ENCODE assay signal across 44 mouse cellular contexts in the genomic region with DNA sequence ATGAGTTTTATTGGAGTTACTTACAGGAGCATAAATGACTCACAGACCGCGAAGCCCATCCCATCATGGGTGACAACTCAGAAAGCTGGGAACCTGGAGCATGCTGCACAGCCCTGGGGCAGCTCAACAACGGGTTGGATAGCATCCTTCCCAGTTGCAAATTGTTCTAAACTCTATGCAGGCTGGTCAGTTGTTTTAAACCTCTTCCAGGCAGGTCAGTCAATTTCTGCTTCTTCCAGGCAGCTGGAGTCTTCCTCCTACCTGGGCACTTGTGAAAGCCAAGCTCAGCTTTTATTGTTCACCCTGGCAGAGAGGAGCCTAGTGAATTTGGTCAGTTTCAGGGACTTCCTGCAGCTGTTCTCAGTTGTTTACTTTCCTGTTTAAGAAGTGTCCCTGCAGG. TPM values are rescaled to one million over a fixed set of nuclear protein-coding genes. Genes with fewer than 3 reads are reported as not detected.
"Had no signal": no experiment of that assay in that cellular context is flagged by ENCODE, and none has a peak within 500 bp of the region (broad histone marks: within the 10 kb centered on the region; RNA-seq: fewer than 3 reads in every experiment).

No protein-coding gene starts in this region.

- H3K9ac ChIP-seq: limb, embryonic 12.5 days; limb, embryonic 13.5 days; limb, embryonic 15.5 days; liver, embryonic 12.5 days; liver, embryonic 13.5 days; liver, embryonic 14.5 days; liver, embryonic 15.5 days; liver, postnatal 0 days; lung, embryonic 14.5 days; lung, embryonic 15.5 days; midbrain, embryonic 12.5 days; midbrain, embryonic 13.5 days; midbrain, embryonic 15.5 days had no signal

- H3K27ac ChIP-seq: left cerebral cortex, adult 2 months; limb, embryonic 10.5 days; limb, embryonic 12.5 days; limb, embryonic 13.5 days; limb, embryonic 15.5 days; liver, embryonic 12.5 days; liver, embryonic 13.5 days; liver, embryonic 14.5 days; liver, embryonic 15.5 days; lung, embryonic 15.5 days; macrophage; midbrain, embryonic 10.5 days; midbrain, embryonic 12.5 days; midbrain, embryonic 13.5 days; midbrain, embryonic 15.5 days had no signal

- H3K27me3 ChIP-seq: limb, embryonic 12.5 days; limb, embryonic 13.5 days; liver, embryonic 12.5 days; liver, embryonic 13.5 days; liver, embryonic 15.5 days; lung, embryonic 15.5 days; megakaryocyte, embryonic 14.5 days; midbrain, embryonic 12.5 days; midbrain, embryonic 13.5 days; midbrain, embryonic 15.5 days had no signal

- H3K4me3 ChIP-seq: left cerebral cortex, adult 2 months; limb, embryonic 10.5 days; limb, embryonic 12.5 days; limb, embryonic 13.5 days; limb, embryonic 15.5 days; liver, embryonic 12.5 days; liver, embryonic 13.5 days; liver, embryonic 15.5 days; lung, embryonic 15.5 days; megakaryocyte, embryonic 14.5 days; midbrain, embryonic 10.5 days; midbrain, embryonic 12.5 days; midbrain, embryonic 13.5 days; midbrain, embryonic 15.5 days; myocyte had no signal

- H3K4me2 ChIP-seq: limb, embryonic 12.5 days; limb, embryonic 13.5 days; limb, embryonic 15.5 days; liver, embryonic 11.5 days; liver, embryonic 12.5 days; liver, embryonic 13.5 days; liver, embryonic 15.5 days; lung, embryonic 14.5 days; lung, embryonic 15.5 days; midbrain, embryonic 12.5 days; midbrain, embryonic 13.5 days; midbrain, embryonic 15.5 days had no signal

- H3K36me3 ChIP-seq: limb, embryonic 10.5 days; limb, embryonic 12.5 days; limb, embryonic 13.5 days; limb, embryonic 15.5 days; liver, embryonic 12.5 days; liver, embryonic 13.5 days; liver, embryonic 15.5 days; lung, embryonic 15.5 days; midbrain, embryonic 10.5 days; midbrain, embryonic 12.5 days; midbrain, embryonic 13.5 days; midbrain, embryonic 15.5 days had no signal

- ATAC-seq: liver, embryonic 12.5 days; liver, postnatal 0 days; lung, postnatal 0 days; midbrain, embryonic 13.5 days; midbrain, embryonic 15.5 days; midbrain, embryonic 16.5 days had no signal

- DNase-seq: left cerebral cortex, postnatal 4 days; liver; liver, embryonic 13.5 days; liver, postnatal 0 days; lung, adult 18-20 months; lung, adult 2 months; lung, embryonic 14.5 days; lung, postnatal 10 days; lung, postnatal 14 days; lung, postnatal 36 days; lung, postnatal 4 days had no signal

- H3K4me1 ChIP-seq: limb, embryonic 10.5 days; limb, embryonic 12.5 days; limb, embryonic 13.5 days; limb, embryonic 15.5 days; liver, embryonic 12.5 days; liver, embryonic 13.5 days; liver, embryonic 15.5 days; lung, embryonic 15.5 days; megakaryocyte, embryonic 14.5 days; midbrain, embryonic 10.5 days; midbrain, embryonic 12.5 days; midbrain, embryonic 13.5 days; midbrain, embryonic 15.5 days had no signal

- H3K9me3 ChIP-seq: limb, embryonic 10.5 days; limb, embryonic 13.5 days; limb, embryonic 15.5 days; liver, embryonic 12.5 days; liver, embryonic 13.5 days; liver, embryonic 15.5 days; lung, embryonic 15.5 days; midbrain, embryonic 15.5 days had no signal

RNA-seq across cellular contexts. Expression of a gene that starts 18.5 kb away (rescaled TPM):
- total RNA-seq: monocyte, adult 5-6 weeks had no signal
- polyA plus RNA-seq: macrophage had no signal

RNA-seq across cellular contexts. Expression of a gene that starts 37.5 kb away (rescaled TPM):
- total RNA-seq: left cerebral cortex, adult 2 months; left cerebral cortex, adult 8-10 months; left cerebral cortex, postnatal 10 days; left cerebral cortex, postnatal 25 days; left cerebral cortex, postnatal 4 days; liver, adult 2 months; megakaryocyte progenitor cell, adult 5-6 weeks; megakaryocyte, adult 5-6 weeks; megakaryocyte-erythroid progenitor cell, adult 5-6 weeks; midbrain, postnatal 0 days; monocyte, adult 5-6 weeks had no signal
- polyA plus RNA-seq: limb, embryonic 10.5 days; limb, embryonic 11.5 days; limb, embryonic 12.5 days; limb, embryonic 13.5 days; limb, embryonic 14.5 days; limb, embryonic 15.5 days; liver, adult 2 months; liver, embryonic 11.5 days; liver, embryonic 12.5 days; liver, embryonic 13.5 days; liver, embryonic 14.5 days; liver, embryonic 15.5 days; liver, embryonic 16.5 days; liver, postnatal 0 days; lung, adult 2 months; lung, embryonic 14.5 days; lung, embryonic 15.5 days; lung, embryonic 16.5 days; lung, postnatal 0 days; macrophage; midbrain, embryonic 10.5 days; midbrain, embryonic 12.5 days; midbrain, embryonic 13.5 days; midbrain, embryonic 15.5 days; midbrain, embryonic 16.5 days; midbrain, postnatal 0 days; myocyte; neural tube, embryonic 11.5 days had no signal
